Mouse (Mus musculus) thymus, adult 2 months (tissue): ENCODE measurements around the gene Tom1l2.

Experiments
- CTCF ChIP-seq: fragments of 200-500 bp; IDR thresholded peaks from 2 replicates; pipeline ENCODE4 v1.5.1; 2012; ENCODE audit warnings: mild to moderate bottlenecking, control low read depth, low read length, moderate library complexity, borderline replicate concordance; ENCODE audit not compliant: control insufficient read depth, poor library complexity, insufficient read depth; ENCODE audit errors: extremely low read depth
- POLR2A ChIP-seq: fragments of 200-500 bp; IDR thresholded peaks from 2 replicates; pipeline ENCODE4 v1.6.1; 2012; ENCODE audit warnings: mild to moderate bottlenecking, low read length, control low read depth, moderate library complexity; ENCODE audit not compliant: control insufficient read depth, poor library complexity, insufficient read depth; ENCODE audit errors: extremely low read depth

- no peak for TF ChIP-seq POLR2A
- TF ChIP-seq CTCF, result no peak
Observed at GRCm38 (mm10) chr11:60193556-60193955, 159.1 kb downstream of the Tom1l2 start.
